Mouse (Mus musculus) brain, embryonic 14.5 days (tissue): ENCODE measurements at regions not wholly inside any gene's neighbourhood (a gene's known extent, or its start where the extent isn't known, plus 50 kb on each side); places are given as distances from the start of the nearest gene placed in this dataset.
A peak's percentile ranks its signal among the peaks of the same experiment; 100 is the strongest.

Experiments used
- DNase-seq: peaks from one replicate; pipeline ENCODE4 v3.0.0-alpha.2; 2011; ENCODE audit warnings: low read depth
- CTCF ChIP-seq: fragments of 200-500 bp; IDR thresholded peaks from 2 replicates; pipeline ENCODE4 v1.5.1; 2012; ENCODE audit warnings: inconsistent platforms, mild to moderate bottlenecking, moderate library complexity, borderline replicate concordance; ENCODE audit not compliant: insufficient read depth, insufficient read length; ENCODE audit errors: extremely low read depth
- POLR2A ChIP-seq: fragments of 200-500 bp; IDR thresholded peaks from 2 replicates; pipeline ENCODE4 v1.6.1; 2012; ENCODE audit warnings: mild to moderate bottlenecking, inconsistent platforms, borderline replicate concordance; ENCODE audit not compliant: poor library complexity, insufficient read depth, insufficient read length, severe bottlenecking; ENCODE audit errors: extremely low read depth

DNA sequence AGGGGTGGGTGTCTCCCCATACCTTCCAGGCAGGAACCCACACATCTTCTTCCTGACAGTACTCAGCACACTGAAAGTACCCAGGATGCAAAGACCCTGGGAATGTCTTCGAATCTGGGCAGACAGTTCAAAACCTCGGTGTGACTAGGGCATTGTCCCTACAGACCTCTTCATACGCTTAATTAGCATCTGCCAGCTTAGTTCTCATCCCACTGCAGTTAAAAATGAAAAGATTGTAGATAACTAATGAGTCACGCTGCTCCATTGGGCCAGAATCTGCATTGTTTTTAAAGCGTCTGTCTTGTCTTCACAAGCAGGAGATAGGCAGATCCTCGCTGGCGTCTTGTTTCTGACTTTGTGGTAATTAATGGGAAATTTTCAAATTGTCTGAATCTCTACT is 159.6 kb upstream of the Arid1b start:
- TF ChIP-seq POLR2A (no peak), CTCF (no peak)

DNA sequence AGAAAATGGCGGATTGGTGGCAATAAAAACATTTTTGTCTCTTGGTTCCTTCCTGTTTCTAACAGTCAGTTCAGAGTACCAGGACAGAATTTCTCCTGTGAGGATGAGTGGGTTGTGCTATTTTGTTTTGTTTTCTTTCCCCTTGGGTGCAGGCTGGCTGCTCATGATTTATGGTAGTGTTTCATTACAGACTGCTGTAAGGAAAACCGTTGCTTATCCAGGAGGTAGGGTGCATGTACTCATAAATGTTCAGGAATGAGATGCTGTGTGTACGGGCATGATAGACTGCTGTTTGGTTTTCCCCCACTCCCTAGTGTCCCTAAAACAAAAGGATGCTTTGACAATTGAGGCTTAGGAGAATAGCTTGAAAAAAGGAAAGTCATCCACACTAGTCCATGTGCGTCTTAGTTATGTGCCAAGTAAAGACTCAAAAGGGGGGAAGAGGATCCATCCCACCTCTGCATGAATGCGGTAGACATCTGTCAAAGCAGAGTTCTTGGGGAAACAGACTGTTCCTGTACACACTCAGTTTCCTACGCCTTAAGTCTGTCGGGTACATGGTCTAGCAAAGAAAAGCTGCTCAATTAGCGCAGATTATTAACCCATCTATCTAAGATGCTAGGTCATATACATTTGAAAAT is 158.9 kb upstream of the Arid1b start:
- TF ChIP-seq CTCF = no peak
- no peak for TF ChIP-seq POLR2A

More for the DNA sequence above, 159.6 kb upstream of the Arid1b start:
- DNase-seq = peak; percentile 7

DNA sequence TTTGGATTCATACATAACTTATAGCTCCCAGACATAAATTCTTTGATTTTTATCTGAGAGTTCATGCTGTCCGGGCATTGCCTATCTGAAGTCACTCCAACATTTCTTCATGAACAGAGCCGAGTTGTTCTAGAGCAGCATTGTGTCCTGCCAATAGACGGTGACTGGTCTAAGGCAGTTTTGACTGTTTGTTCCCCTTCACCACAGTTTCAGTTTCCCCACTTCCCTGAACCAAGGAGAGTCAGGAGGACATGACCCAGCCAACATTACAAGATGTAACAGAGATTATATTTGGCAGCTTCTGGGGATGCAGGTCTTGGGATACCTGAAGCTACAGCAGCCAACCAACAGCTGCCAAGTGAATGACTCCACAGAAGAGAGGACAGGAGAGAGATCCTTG is 154.0 kb upstream of the Arid1b start:
- DNase-seq = no peak
- TF ChIP-seq CTCF = no peak
- TF ChIP-seq POLR2A = no peak

More for the DNA sequence above, 158.9 kb upstream of the Arid1b start:
- DNase-seq = peak; percentile 6

DNA sequence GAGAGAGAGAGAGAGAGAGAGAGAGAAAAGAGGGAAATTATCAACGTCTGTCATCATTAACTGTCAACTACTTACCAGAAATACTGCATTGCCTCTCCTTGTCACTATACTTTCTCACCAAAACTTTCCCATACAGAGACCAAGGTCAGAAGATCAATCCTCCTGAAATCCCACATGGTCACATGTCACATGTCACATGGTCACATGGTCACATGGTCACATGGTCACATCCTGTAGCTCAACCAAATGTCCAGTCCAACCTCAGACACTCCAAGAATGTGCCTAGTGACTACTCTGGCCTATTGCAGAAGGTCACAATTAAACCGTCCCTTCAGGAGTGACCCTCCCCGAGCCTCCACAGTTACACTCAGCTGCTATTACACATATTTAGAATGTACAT is 135.8 kb upstream of the Arid1b start:
- no peak for DNase-seq
- TF ChIP-seq CTCF = no peak
- no peak for TF ChIP-seq POLR2A

DNA sequence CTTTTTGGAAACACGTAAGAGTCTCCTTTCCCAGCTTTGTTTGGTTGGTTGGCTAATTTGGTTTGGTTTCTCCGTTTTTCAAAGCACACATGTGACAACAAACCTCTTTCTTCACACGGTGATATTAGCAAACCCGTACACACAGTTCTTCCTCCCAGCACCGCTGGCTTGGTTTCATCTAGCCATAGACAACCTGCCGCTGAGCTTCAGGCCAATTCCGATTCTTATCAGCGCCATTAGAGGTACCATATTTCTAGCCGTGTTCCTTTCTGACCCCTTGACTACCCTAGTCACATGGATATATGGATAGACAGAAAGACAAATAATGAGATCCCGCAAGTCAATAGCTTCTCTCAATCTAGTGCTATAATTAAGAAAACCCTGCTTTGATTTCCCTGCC is 129.2 kb upstream of the Arid1b start:
- TF ChIP-seq POLR2A (no peak), CTCF (no peak)
- peak; percentile 24 for DNase-seq

DNA sequence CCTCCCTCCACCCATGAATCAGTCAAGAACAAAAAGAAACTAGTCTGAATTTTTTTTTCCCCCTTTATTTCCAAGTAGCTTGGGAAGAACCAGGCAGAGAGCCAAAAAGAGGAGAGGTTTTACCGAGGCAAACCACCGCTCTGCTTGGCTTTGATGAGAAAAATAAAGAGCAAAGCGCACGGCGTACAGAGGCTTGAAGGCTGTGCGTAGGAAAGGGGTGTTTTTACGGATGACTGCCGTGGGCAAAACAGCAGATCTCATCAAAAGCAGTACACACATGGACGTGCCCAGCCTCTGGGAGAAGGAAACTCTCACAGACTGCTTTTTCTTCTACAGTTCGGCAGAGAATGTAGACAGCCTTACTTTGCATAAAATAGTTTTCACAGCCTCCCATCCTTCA is 128.5 kb upstream of the Arid1b start:
- no peak for TF ChIP-seq CTCF
- no peak for TF ChIP-seq POLR2A
- DNase-seq = peak; percentile 92

DNA sequence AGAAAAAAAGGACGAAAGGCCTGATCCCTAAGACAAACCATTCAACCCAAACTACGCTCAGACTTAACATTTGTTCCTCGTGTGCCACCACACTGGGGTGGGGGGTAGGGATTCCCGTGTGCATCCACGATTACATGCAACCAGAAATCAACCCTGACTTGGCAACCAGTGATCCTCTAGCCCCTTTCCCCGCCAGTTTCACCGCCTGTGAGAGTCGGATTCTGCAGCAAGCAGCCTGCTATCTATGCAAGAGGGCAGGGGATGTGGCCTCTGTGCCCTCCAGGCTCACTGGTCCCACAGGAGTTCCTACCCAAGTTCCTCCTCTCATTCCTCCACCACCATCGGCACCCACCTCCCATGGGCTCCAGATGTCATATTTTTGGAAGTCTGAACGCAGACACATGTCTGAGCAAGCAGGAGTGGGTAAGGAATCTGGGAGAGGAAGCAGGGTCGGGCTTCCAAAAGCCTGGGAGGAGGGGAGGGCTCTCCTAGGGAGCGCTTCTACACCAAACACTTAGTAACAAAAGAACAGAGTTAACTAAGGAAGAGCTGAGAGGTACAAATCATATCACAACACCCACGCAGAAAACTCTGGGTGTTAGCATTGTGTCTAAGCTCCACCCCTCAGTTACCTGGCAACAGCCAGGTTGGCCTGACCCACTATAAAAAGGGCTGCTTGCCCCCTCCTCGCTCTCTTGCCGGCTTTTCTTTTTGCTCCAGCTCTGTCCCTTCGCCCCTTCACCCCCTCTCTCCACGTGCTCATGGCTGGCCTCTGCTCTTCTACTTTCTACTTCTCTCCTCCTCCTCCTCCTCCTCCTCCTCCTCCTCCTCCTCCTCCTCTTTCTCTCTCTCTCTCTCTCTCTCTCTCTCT is 127.9 kb upstream of the Arid1b start:
- TF ChIP-seq POLR2A = no peak
- TF ChIP-seq CTCF = no peak

DNA sequence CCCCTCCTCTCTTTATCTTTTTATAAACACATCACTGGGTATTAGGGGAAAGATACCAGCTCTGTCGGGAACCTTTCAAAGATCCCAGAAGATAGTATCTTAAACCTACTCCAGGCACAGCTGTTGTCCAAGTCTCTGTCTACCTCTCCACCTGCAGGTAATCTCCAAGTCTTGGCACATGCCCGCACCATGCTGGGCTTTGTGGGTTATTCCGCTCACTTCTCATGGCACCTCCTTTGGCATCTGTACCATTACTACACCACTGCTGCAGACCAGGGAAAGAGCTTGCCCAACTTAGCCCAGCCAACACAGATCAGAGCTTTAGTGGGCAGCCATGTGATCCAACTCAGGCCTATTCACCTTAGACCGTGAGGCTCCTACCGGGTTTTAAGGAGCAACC is 127.0 kb upstream of the Arid1b start:
- DNase-seq = no peak
- TF ChIP-seq POLR2A = no peak

More for the DNA sequence above, 127.9 kb upstream of the Arid1b start:
- peak; percentile 19 for DNase-seq

DNA sequence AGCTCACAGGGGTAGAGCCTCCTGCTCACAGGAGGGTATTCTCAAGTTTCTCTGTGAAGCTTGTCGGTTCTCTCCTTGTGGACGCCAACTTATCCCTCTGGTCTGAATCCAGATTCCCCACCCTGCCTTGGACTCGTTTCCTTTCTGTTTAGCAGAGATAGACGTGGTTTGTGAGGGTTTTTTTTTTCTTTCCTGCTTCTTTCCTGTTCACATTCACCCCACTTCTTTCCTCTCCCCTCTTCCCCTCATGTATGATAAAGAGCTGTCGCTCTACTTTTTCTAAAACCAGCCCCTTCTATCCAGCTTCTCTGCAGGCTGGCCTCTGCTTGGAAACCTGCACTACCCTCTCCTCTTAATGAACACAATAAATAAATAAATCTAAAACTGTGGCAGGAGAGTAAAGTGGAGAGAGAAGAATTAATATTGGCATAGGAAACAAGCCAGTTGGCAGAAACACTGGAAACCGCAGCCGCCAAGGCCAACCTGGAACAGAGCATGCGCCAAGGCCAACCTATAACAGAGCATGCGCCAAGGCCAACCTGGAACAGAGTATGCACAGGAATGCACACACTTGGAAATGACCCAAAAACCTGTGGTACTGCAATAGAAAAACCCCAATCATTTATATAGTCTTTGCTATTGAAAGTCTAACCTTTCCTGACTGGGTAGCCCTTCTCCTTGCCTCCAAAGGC is 126.2 kb upstream of the Arid1b start:
- TF ChIP-seq CTCF (no peak), POLR2A (no peak)
- peak; percentile 61 for DNase-seq

DNA sequence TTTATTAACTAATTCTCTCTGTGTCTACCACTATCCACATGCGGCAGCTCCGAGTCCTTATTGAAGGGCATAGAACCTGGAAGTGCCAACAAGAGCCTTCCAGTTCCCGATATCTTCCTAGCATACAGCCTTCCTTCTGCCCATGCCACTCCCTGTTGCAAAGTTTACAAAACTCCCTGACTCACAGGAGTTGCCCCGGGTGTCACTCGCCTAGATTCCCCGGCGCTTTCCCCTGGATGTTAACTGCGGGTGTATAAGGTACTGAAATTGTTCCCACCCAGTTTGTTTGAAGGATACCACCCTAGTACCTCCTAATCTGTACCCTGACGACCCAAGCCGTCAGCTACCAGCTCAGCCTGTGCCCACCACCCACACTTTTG is 125.7 kb upstream of the Arid1b start:
- no peak for DNase-seq
- TF ChIP-seq POLR2A (no peak), CTCF (no peak)

DNA sequence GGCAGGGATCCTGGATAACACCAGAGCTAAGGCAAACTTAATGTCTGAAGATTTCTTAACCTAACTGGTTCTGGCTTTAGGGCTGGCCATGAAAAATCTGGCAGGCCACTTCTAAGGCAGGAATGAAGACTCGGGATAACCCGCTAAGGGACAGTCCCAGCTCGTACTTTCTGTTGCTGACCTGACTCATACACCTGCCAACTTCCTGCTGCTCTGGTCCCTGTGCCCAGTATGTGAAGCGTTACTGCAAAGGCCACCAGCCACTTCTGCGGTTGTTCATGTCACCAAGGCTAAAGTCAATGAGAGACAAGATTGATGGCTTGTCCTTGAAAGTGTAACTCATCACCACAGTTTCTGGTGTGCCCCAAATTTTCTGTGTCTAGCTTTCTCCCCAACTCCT is 125.3 kb upstream of the Arid1b start:
- TF ChIP-seq CTCF (no peak), POLR2A (no peak)
- DNase-seq = no peak
